Mouse (Mus musculus): ENCODE measurements around the gene U2af1. TPM values are rescaled to one million over a fixed set of nuclear protein-coding genes. Genes with fewer than 3 reads are reported as not detected.

The U2af1 gene
- polyA plus RNA-seq (2014; fragmentation: Illumina TruSeq; extraction: RNeasy Lipid Tissue Mini Kit (QIAGEN cat#74804); ENCODE audit: low read depth, low replicate concordance), result 84.8 TPM

GRCm38 (mm10) chr17:31658468-31659185, at the start of gene U2af1:
U2af1 (minus strand) TSS chr17:31658892.

GRCm38 (mm10) chr17:31677507-31677906, 18.8 kb upstream of the U2af1 start, which contains the start of gene Cryaa:
Cryaa (plus strand) TSS chr17:31677807.

DNA sequence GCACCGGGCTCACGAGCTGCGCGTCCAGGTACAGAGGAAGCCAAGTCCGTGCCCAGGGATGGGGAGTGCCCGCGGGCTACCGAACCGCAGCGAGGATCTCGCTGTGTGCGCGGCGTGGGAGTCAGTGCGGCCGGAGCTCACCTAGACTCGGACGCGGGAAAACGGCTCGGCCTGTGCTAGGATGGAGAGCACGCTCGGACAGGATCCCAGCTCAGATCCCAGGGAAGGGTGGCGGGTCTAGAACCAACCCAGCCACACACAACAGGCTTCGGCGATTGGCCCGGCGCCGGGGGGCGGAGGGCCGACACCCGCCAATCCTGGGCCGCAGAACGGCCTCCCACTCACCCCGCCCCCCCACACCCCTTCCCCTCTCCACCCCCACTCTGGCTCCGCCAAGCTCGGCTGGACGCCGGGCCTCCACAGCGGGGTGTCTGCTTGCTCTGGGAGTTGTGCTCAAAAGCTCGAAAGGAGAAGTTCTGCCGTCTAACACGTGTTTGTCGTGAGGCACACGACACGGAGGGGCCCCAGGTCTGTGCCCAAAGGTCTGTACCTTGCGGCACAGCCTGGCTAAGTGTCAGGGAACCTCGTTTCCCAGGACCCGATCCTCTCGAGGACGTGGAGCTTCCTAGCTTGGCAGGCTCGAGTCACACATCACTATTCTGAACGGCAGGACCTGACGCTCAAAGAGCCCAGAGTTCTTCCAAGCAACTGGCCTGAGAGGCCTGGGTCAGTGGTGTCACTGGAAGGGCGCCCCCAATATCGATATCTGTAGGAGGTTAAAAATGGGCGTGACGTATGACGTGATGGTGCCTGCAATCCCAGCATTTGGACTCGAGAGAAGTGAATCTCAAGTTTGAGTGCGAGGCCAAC, 21.5 kb downstream of the U2af1 start, which contains the start of gene Cbs:
Gene Cbs (minus strand): TSS at position 297 of the 870 bp plus-strand sequence.

Other genes with a start within 250 kb of the U2af1 start
- gene Wdr4, start 138.9 kb downstream of the U2af1 start, polyA plus RNA-seq (2014; fragmentation: Illumina TruSeq; extraction: RNeasy Lipid Tissue Mini Kit (QIAGEN cat#74804); ENCODE audit: low read depth, low replicate concordance), result 3.8 TPM
- 44.7 TPM for gene Ndufv3, start 138.8 kb downstream of the U2af1 start, polyA plus RNA-seq (2014; fragmentation: Illumina TruSeq; extraction: RNeasy Lipid Tissue Mini Kit (QIAGEN cat#74804); ENCODE audit: low read depth, low replicate concordance)
- gene Pknox1, start 94.2 kb downstream of the U2af1 start, polyA plus RNA-seq (2014; fragmentation: Illumina TruSeq; extraction: RNeasy Lipid Tissue Mini Kit (QIAGEN cat#74804); ENCODE audit: low read depth, low replicate concordance), result 5.7 TPM
- gene Cbs, start 21.7 kb downstream of the U2af1 start, polyA plus RNA-seq (2014; fragmentation: Illumina TruSeq; extraction: RNeasy Lipid Tissue Mini Kit (QIAGEN cat#74804); ENCODE audit: low read depth, low replicate concordance), result 7.3 TPM
- not detected for gene Cryaa, start 18.9 kb upstream of the U2af1 start, polyA plus RNA-seq (2014; fragmentation: Illumina TruSeq; extraction: RNeasy Lipid Tissue Mini Kit (QIAGEN cat#74804); ENCODE audit: low read depth, low replicate concordance)
- 2.8 TPM for gene Sik1, start 196.9 kb upstream of the U2af1 start, polyA plus RNA-seq (2014; fragmentation: Illumina TruSeq; extraction: RNeasy Lipid Tissue Mini Kit (QIAGEN cat#74804); ENCODE audit: low read depth, low replicate concordance)

Measured in sigmoid colon, adult 10 weeks (tissue).